Mouse (Mus musculus) kidney, embryonic 14.5 days (tissue): ENCODE measurements around the gene Trip11. TPM values are rescaled to one million over a fixed set of nuclear protein-coding genes. Genes with fewer than 3 reads are reported as not detected.

ENCODE experiments used
- ATAC-seq: fragments of 200-750 bp; cut with Nextera tagmentation; 2 replicates; pipeline ENCODE4 v1.8.0; 2017; ENCODE audit warnings: moderate number of reproducible peaks, mild to moderate bottlenecking, moderate TSS enrichment, moderate library complexity; ENCODE audit not compliant: low FRiP score, low TSS enrichment
- H3K27ac ChIP-seq: fragments of 300-500 bp; sonication (generic); 2 replicates; pipeline ENCODE4 v1.5.1; 2014; ENCODE audit warnings: low read depth, mild to moderate bottlenecking, low read length, moderate library complexity, mixed read lengths
- H3K27me3 ChIP-seq: fragments of 300-500 bp; sonication (generic); 2 replicates; pipeline ENCODE4 v1.6.1; 2014; ENCODE audit warnings: mild to moderate bottlenecking, low read length; ENCODE audit not compliant: control insufficient read depth, insufficient read depth
- H3K36me3 ChIP-seq: fragments of 300-500 bp; sonication (generic); 2 replicates; pipeline ENCODE4 v1.6.1; 2014; ENCODE audit warnings: low read length, mixed read lengths; ENCODE audit not compliant: control insufficient read depth, insufficient read depth
- H3K4me1 ChIP-seq: fragments of 300-500 bp; sonication (generic); 2 replicates; pipeline ENCODE4 v1.6.1; 2014; ENCODE audit warnings: low read length, mixed read lengths; ENCODE audit not compliant: control insufficient read depth, insufficient read depth
- H3K4me2 ChIP-seq: fragments of 300-500 bp; sonication (generic); replicated peaks from 2 replicates; pipeline ENCODE4 v1.6.1; 2014; ENCODE audit warnings: low read depth, mild to moderate bottlenecking, low read length
- H3K4me3 ChIP-seq: fragments of 300-500 bp; sonication (generic); 2 replicates; pipeline ENCODE4 v1.5.1; 2014; ENCODE audit warnings: mild to moderate bottlenecking, low read length
- H3K9ac ChIP-seq: fragments of 300-500 bp; sonication (generic); 2 replicates; pipeline ENCODE4 v1.6.1; 2014; ENCODE audit warnings: low read depth, mild to moderate bottlenecking, low read length, moderate library complexity
- H3K9me3 ChIP-seq: fragments of 300-500 bp; sonication (generic); 2 replicates; pipeline ENCODE4 v1.6.1; 2016; ENCODE audit warnings: low read length; ENCODE audit not compliant: control insufficient read depth
- WGBS: fragments of 180-500 bp; shearing (Covaris S2); extraction: QIAGEN DNeasy Blood & Tissue Kit; methylation state at CpG from one replicate; pipeline ENCODE4 v1.1.7; 2014; 5-methylcytosine and 5-hydroxymethylcytosine counted together
- polyA plus RNA-seq: library from polyadenylated mRNA; unstranded; fragments of >200 nt; fragmentation: Nextera tagmentation; extraction: Ambion mirVana; gene quantifications from 2 replicates; pipeline ENCODE4 v1.2.1, GENCODE M21; 2014

The Trip11 gene
- polyA plus RNA-seq, 1 experiment from 2014 or later = 29.4 TPM

- no peak for ATAC-seq
Measured at GRCm38 (mm10) chr12:101807400-101807799, 105.7 kb downstream of the Trip11 start.

DNA sequence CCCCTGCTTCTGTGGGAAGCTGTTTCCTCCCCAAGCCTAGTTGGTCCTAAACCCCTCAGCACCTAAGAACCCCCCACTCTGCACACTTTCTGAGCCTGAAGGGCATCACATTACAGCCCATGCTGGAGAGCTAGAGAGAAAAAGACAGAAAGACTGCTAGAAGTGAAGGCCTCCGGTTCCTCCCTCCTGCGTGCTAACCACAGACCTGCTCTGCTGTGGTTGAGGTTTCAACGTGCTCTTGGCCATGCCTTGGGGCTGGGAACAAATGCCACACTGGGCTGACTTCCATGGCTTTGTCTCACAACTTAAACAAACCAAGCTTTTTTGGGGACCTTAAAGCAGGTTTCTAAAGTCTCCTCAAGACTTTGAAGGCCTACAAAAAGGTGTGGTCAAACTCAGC, 110.6 kb downstream of the Trip11 start:
- Histone ChIP-seq H3K27me3 (no peaks in the 10 kb centered on the region), H3K9ac (no peak overlapping the region), H3K4me3 (no peak overlapping the region), H3K27ac (no peak overlapping the region), H3K4me1 (no peaks in the 10 kb centered on the region; the same call in 1 of the 2 replicates), H3K9me3 (no peaks in the 10 kb centered on the region), H3K4me2 (no peak overlapping the region), H3K36me3 (no peaks in the 10 kb centered on the region)
- whole genome bisulfite sequencing = 83% methylated on average over 3 of the region's 3 CpGs
- ATAC-seq = no peak

More at GRCm38 (mm10) chr12:101807400-101807799, 105.7 kb downstream of the Trip11 start:
- 82% methylated on average over 2 of the region's 2 CpGs for WGBS
- H3K9me3 ChIP-seq = no peaks in the 10 kb centered on the region
- no peaks in the 10 kb centered on the region for H3K27me3 ChIP-seq
- H3K4me2 ChIP-seq = no peak overlapping the region
- no peak overlapping the region for H3K9ac ChIP-seq
- H3K4me1 ChIP-seq = no peaks in the 10 kb centered on the region
- H3K36me3 ChIP-seq = no peaks in the 10 kb centered on the region
- H3K4me3 ChIP-seq = no peak overlapping the region
- no peak overlapping the region for H3K27ac ChIP-seq

DNA sequence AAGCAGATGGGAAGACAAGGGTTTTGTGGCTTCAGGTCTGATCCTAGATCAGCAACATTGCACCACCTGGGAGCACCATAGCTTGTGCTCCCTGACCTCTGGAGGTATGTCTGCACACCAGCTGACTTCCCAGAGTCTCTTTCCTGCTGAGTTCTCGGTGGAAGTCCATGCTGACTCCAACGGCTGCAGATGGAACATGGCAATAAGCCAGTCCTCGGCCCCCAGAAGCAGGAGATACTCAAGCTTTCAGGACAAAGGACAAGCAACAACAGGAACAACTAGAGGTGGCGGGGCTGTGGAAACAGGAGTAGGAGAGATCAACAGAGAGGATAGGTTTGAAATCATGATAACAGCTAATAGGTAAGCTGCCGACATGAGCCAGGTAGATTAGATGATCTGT, 111.3 kb downstream of the Trip11 start:
- H3K9ac ChIP-seq = no peak overlapping the region
- no peak overlapping the region for H3K4me2 ChIP-seq
- H3K4me1 ChIP-seq = no peaks in the 10 kb centered on the region; the same call in 1 of the 2 replicates
- no peak for ATAC-seq
- no peak overlapping the region for H3K4me3 ChIP-seq
- H3K27me3 ChIP-seq = no peaks in the 10 kb centered on the region
- H3K9me3 ChIP-seq = no peaks in the 10 kb centered on the region
- WGBS = 66% methylated on average over 5 of the region's 5 CpGs
- H3K36me3 ChIP-seq = no peaks in the 10 kb centered on the region
- H3K27ac ChIP-seq = no peak overlapping the region

DNA sequence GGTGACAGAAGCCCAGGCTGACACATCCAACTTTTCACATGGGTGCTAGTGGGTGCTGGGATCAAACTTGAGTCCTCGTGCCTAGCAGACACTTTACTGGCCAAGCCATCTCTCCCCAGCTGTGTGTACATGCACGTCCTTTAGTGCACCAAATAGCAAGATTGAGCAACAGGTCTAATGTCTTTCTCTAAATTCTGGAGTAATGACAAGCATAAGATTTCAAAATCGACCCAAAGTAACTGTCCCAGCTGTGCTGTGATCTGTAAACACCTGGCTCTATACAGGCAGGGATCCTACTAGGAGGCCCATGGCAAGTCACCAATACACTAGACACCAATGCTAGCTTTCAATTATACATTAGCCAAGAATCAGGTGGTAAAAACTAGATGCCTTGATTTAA, 112.0 kb downstream of the Trip11 start:
- Histone ChIP-seq H3K27me3 (no peaks in the 10 kb centered on the region), H3K36me3 (no peaks in the 10 kb centered on the region), H3K4me3 (no peak overlapping the region), H3K27ac (no peak overlapping the region), H3K9me3 (no peaks in the 10 kb centered on the region), H3K4me2 (no peak overlapping the region), H3K9ac (no peak overlapping the region), H3K4me1 (no peaks in the 10 kb centered on the region; the same call in 1 of the 2 replicates)
- WGBS = 71% methylated on average over 3 of the region's 3 CpGs
- no peak for ATAC-seq

- peak; percentile 70 for ATAC-seq
- Histone ChIP-seq H3K4me3 (no peak overlapping the region), H3K36me3 (no peaks in the 10 kb centered on the region), H3K27me3 (no peaks in the 10 kb centered on the region), H3K9ac (no peak overlapping the region), H3K27ac (no peak overlapping the region), H3K9me3 (no peaks in the 10 kb centered on the region), H3K4me1 (no peaks in the 10 kb centered on the region; the same call in 1 of the 2 replicates), H3K4me2 (no peak overlapping the region)
- 41% methylated on average over 7 of the region's 7 CpGs for WGBS
Measured at GRCm38 (mm10) chr12:101798189-101798922, 114.7 kb downstream of the Trip11 start.

DNA sequence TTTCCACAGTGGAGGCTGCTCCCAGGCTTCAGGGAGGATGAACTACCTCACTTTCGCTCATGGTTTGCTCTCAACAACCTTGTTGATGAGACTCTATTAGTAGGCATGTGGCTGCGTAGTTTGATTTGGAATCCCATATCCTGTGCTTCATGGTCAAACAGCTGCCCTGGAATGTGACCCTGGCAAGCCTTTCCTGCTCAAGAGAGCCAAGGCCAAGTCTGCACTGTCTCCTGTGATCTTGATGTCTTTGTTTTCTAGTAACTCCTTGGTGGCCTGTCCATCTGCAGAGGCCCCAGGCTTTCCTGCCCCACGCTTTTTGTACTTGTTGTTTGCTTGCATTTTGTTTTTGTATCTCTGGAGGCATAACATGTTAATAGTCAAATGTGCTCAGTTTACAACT, 118.6 kb downstream of the Trip11 start:
- no peak overlapping the region for H3K27ac ChIP-seq
- H3K9ac ChIP-seq = no peak overlapping the region
- no peak for ATAC-seq
- H3K36me3 ChIP-seq = no peaks in the 10 kb centered on the region
- 80% methylated on average over 3 of the region's 3 CpGs for WGBS
- no peak overlapping the region for H3K4me3 ChIP-seq
- H3K4me2 ChIP-seq = no peak overlapping the region
- H3K27me3 ChIP-seq = no peaks in the 10 kb centered on the region
- H3K4me1 ChIP-seq = no peaks in the 10 kb centered on the region
- H3K9me3 ChIP-seq = no peaks in the 10 kb centered on the region

DNA sequence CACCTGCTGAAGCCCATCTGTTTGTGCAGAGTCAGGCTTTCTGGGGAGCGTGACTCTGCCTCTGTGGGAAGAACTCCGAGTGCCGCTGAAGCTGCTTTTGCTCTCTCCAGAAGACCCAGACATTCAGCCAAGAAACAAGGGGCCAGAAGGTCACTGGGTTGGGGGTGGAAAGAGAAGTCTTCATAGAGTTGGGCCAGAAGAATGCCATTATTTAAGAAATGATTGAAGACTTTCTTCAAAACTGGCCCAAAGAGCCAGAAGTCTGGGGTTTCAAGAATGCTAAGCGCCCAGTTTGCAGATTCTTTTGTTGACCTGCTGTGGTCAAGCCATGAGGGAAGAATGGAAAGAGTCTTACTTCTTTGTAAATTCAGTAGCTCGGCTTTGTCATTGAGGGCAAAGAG, 119.8 kb downstream of the Trip11 start:
- Histone ChIP-seq H3K27ac (no peak overlapping the region), H3K9me3 (no peaks in the 10 kb centered on the region), H3K9ac (no peak overlapping the region), H3K4me1 (no peaks in the 10 kb centered on the region), H3K4me2 (no peak overlapping the region), H3K4me3 (no peak overlapping the region), H3K27me3 (no peaks in the 10 kb centered on the region), H3K36me3 (no peaks in the 10 kb centered on the region)
- no peak for ATAC-seq
- WGBS = 91% methylated on average over 5 of the region's 5 CpGs

GRCm38 (mm10) chr12:101792684-101793083, 120.4 kb downstream of the Trip11 start:
- Histone ChIP-seq H3K36me3 (no peaks in the 10 kb centered on the region), H3K27me3 (no peaks in the 10 kb centered on the region), H3K4me3 (no peak overlapping the region), H3K9ac (no peak overlapping the region), H3K4me2 (no peak overlapping the region), H3K9me3 (no peaks in the 10 kb centered on the region), H3K4me1 (no peaks in the 10 kb centered on the region), H3K27ac (no peak overlapping the region)
- 90% methylated on average over 4 of the region's 4 CpGs for WGBS
- ATAC-seq = no peak

GRCm38 (mm10) chr12:101789767-101790166, 123.3 kb downstream of the Trip11 start:
- Histone ChIP-seq H3K4me2 (no peak overlapping the region), H3K36me3 (no peaks in the 10 kb centered on the region), H3K27ac (no peak overlapping the region), H3K9me3 (no peaks in the 10 kb centered on the region; the same call in 1 of the 2 replicates), H3K4me1 (no peaks in the 10 kb centered on the region), H3K9ac (no peak overlapping the region), H3K27me3 (no peaks in the 10 kb centered on the region), H3K4me3 (no peak overlapping the region)
- 88% methylated on average over 3 of the region's 3 CpGs for WGBS
- no peak for ATAC-seq
